Mouse (Mus musculus): ENCODE results near the gene Heca. TPM values are rescaled to one million over a fixed set of nuclear protein-coding genes. Genes with fewer than 3 reads are reported as not detected.

Heca gene
- 4.2 and 5.0 TPM in 2 replicates for polyA plus RNA-seq (2015; fragmentation: Nextera tagmentation; extraction: Ambion mirVana)

GRCm38 (mm10) chr10:17947960-17948730, at the start of gene Heca:
TSS of gene Heca (minus strand) at chr10:17948067.
- Histone ChIP-seq H3K4me3 (replicated peaks; ENCODE audit: low read depth, low read length) (peak within 1 kb of the TSS; percentile 93), H3K27ac (peak within 1 kb of the TSS; percentile 96), H3K27me3 (ENCODE audit: insufficient read depth, low read length) (no peaks in the 10 kb centered on the region), H3K4me2 (ENCODE audit: low read length) (peak within 1 kb of the TSS; percentile 72), H3K9ac (ENCODE audit: low read depth, low read length) (peak within 1 kb of the TSS; percentile 97), H3K36me3 (ENCODE audit: insufficient read depth, low read length) (no peaks in the 10 kb centered on the region), H3K4me1 (replicated peaks; ENCODE audit: insufficient read depth, low read length) (peaks cover 7% of the 10 kb centered on the region), H3K9me3 (replicated peaks; ENCODE audit: low read length) (no peaks in the 10 kb centered on the region)
- DNase-seq (ENCODE audit: low spot score), result peak; percentile 94
- 6% methylated on average over 43 of the region's 50 CpGs for WGBS
- peak; percentile 98 for ATAC-seq (replicated peaks; ENCODE audit: low FRiP score, low read depth)
- TF ChIP-seq CTCF (IDR thresholded peaks at IDR 0.05; ENCODE audit: low read depth), result no peak

DNA sequence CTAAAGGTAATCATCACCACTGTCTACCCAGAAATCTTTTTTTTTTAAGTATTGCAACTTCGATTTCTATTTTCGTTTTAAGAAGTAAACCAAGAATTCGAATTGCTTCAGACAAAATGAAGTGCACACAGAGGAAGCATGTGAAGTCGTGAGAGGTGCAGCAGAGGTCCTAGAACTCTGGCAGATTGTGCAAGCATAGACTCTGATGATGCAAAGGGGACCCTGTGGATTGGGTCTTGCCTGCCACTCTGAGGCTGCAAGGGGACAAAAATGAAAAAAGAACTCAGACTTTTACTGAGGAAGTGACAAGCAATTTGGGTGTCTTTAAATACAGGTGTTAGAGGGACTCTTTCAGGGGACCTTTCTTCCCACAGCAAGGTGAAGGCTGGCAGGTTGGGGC, 42.7 kb upstream of the Heca start:
- H3K4me3 ChIP-seq (replicated peaks; ENCODE audit: low read depth, low read length), result no peak overlapping the region
- no peaks in the 10 kb centered on the region for H3K36me3 ChIP-seq (ENCODE audit: insufficient read depth, low read length)
- WGBS, result 84% methylated on average over 4 of the region's 4 CpGs
- no peak for DNase-seq (ENCODE audit: low spot score)
- no peak overlapping the region for H3K27ac ChIP-seq
- no peaks in the 10 kb centered on the region for H3K9me3 ChIP-seq (replicated peaks; ENCODE audit: low read length)
- ATAC-seq (replicated peaks; ENCODE audit: low FRiP score, low read depth), result no peak
- H3K4me1 ChIP-seq (replicated peaks; ENCODE audit: insufficient read depth, low read length), result no peaks in the 10 kb centered on the region
- H3K27me3 ChIP-seq (ENCODE audit: insufficient read depth, low read length), result no peaks in the 10 kb centered on the region
- no peak overlapping the region for H3K4me2 ChIP-seq (ENCODE audit: low read length)
- TF ChIP-seq CTCF (IDR thresholded peaks at IDR 0.05; ENCODE audit: low read depth), result no peak
- H3K9ac ChIP-seq (ENCODE audit: low read depth, low read length), result no peak overlapping the region

DNA sequence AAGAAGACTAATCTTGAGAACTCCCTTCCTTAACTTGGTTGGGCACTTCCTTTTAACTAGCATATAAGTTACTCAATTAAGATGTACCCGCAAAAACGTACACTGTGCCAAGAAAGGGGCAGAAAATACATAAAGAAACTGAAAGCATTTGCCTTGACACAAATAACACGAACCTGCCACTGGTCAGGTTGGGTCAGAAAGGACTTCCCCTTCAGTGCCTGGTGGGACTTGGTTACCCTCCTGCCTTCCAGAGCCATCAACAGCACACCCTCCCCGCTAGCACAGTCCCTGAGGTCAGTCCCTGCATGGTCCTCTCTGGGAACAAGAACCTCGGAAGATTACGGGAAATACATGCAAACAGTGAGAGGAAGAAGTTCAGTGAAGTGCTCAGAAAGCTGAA, 41.3 kb upstream of the Heca start:
- Histone ChIP-seq H3K9ac (ENCODE audit: low read depth, low read length) (no peak overlapping the region), H3K4me2 (ENCODE audit: low read length) (no peak overlapping the region), H3K27ac (no peak overlapping the region), H3K9me3 (replicated peaks; ENCODE audit: low read length) (no peaks in the 10 kb centered on the region), H3K27me3 (ENCODE audit: insufficient read depth, low read length) (no peaks in the 10 kb centered on the region), H3K4me1 (replicated peaks; ENCODE audit: insufficient read depth, low read length) (no peaks in the 10 kb centered on the region), H3K36me3 (ENCODE audit: insufficient read depth, low read length) (no peaks in the 10 kb centered on the region), H3K4me3 (replicated peaks; ENCODE audit: low read depth, low read length) (no peak overlapping the region)
- no peak for DNase-seq (ENCODE audit: low spot score)
- TF ChIP-seq CTCF (IDR thresholded peaks at IDR 0.05; ENCODE audit: low read depth), result no peak
- 66% methylated on average over 6 of the region's 6 CpGs for WGBS
- no peak for ATAC-seq (replicated peaks; ENCODE audit: low FRiP score, low read depth)

DNA sequence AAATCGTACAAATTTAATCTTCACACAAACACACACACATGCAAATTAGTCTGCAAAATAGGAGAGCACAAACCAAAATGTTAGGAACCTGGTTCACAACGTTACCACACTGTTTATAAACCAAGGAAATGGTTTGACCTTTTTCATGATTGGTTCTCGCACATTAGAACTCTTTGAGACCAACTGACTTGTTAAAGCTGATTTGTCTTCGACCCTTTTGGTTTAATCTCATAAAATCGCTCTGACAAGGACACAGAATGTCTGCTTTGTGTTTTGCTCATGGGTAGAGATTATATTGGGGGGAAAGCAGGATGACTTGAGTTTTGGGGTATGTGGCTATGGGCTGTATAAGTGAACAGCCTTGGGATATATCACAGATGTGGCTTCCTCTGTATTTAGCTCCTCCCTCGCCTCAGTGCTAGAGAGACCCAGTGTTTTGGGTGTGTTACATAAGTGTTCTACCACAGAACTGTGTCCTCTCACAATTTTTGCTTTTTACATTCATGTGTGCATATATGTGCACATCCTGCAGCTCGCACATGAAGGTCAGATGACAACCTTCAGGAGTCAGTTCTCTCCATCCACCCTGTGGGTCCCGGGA, 40.1 kb upstream of the Heca start:
- H3K4me1 ChIP-seq (replicated peaks; ENCODE audit: insufficient read depth, low read length), result no peaks in the 10 kb centered on the region
- H3K4me2 ChIP-seq (ENCODE audit: low read length), result no peak overlapping the region
- no peaks in the 10 kb centered on the region for H3K36me3 ChIP-seq (ENCODE audit: insufficient read depth, low read length)
- ATAC-seq (replicated peaks; ENCODE audit: low FRiP score, low read depth) (no peak), DNase-seq (ENCODE audit: low spot score) (no peak)
- TF ChIP-seq CTCF (IDR thresholded peaks at IDR 0.05; ENCODE audit: low read depth), result no peak
- H3K27ac ChIP-seq, result no peak overlapping the region
- H3K27me3 ChIP-seq (ENCODE audit: insufficient read depth, low read length), result no peaks in the 10 kb centered on the region
- 77% methylated on average over 8 of the region's 8 CpGs for WGBS
- no peak overlapping the region for H3K9ac ChIP-seq (ENCODE audit: low read depth, low read length)
- H3K9me3 ChIP-seq (replicated peaks; ENCODE audit: low read length), result no peaks in the 10 kb centered on the region
- H3K4me3 ChIP-seq (replicated peaks; ENCODE audit: low read depth, low read length), result no peak overlapping the region

DNA sequence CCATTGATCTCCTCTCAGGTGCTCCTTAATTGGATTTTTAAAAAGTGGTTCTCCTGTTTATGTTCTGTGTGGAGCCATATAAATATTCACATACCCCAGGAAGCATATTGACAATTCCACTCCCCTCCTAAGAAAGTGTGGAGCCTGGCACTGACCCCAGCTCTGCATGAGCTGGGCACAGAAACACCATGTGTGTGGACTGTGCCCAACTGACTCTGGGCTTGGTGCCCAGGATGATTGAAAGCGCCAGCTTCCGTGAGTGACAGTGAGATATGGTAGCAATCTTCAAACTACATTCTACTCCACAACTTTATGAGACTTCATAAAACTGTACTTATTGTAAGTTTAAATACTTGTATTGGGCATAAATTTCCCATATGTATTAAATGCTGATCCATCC, 35.4 kb upstream of the Heca start:
- 86% methylated on average over 2 of the region's 2 CpGs for WGBS
- no peak for DNase-seq (ENCODE audit: low spot score)
- Histone ChIP-seq H3K27me3 (ENCODE audit: insufficient read depth, low read length) (no peaks in the 10 kb centered on the region), H3K4me1 (replicated peaks; ENCODE audit: insufficient read depth, low read length) (no peaks in the 10 kb centered on the region), H3K9me3 (replicated peaks; ENCODE audit: low read length) (no peaks in the 10 kb centered on the region), H3K36me3 (ENCODE audit: insufficient read depth, low read length) (no peaks in the 10 kb centered on the region), H3K9ac (ENCODE audit: low read depth, low read length) (no peak overlapping the region), H3K4me3 (replicated peaks; ENCODE audit: low read depth, low read length) (no peak overlapping the region), H3K4me2 (ENCODE audit: low read length) (no peak overlapping the region), H3K27ac (no peak overlapping the region)
- ATAC-seq (replicated peaks; ENCODE audit: low FRiP score, low read depth), result no peak
- no peak for TF ChIP-seq CTCF (IDR thresholded peaks at IDR 0.05; ENCODE audit: low read depth)

DNA sequence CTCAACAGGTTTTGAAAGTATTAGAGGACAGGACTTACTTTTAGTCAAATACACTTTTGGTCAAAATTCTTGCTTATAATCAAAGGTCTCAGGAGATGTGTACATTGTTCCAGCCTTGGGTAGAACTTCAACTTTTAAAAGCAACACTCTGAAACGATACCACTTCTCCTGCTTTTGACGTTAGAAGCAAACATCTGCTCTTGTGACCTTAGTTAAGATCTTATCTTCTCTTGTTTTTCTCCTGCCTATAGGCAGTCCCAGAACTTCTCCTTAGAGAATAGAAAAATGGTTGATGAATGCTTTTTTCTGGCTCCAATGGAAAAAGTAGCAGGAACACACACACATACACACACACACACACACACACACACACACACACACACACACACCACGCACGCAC, 18.2 kb upstream of the Heca start:
- ATAC-seq (replicated peaks; ENCODE audit: low FRiP score, low read depth) (no peak), DNase-seq (ENCODE audit: low spot score) (no peak)
- Histone ChIP-seq H3K4me3 (replicated peaks; ENCODE audit: low read depth, low read length) (no peak overlapping the region), H3K9ac (ENCODE audit: low read depth, low read length) (no peak overlapping the region), H3K27me3 (ENCODE audit: insufficient read depth, low read length) (no peaks in the 10 kb centered on the region), H3K4me1 (replicated peaks; ENCODE audit: insufficient read depth, low read length) (no peaks in the 10 kb centered on the region), H3K9me3 (replicated peaks; ENCODE audit: low read length) (no peaks in the 10 kb centered on the region), H3K36me3 (ENCODE audit: insufficient read depth, low read length) (no peaks in the 10 kb centered on the region), H3K27ac (no peak overlapping the region), H3K4me2 (ENCODE audit: low read length) (no peak overlapping the region)
- WGBS, result 65% methylated on average over 4 of the region's 4 CpGs
- no peak for TF ChIP-seq CTCF (IDR thresholded peaks at IDR 0.05; ENCODE audit: low read depth)
